Mouse (Mus musculus): Measurements from ENCODE around the gene Zmiz1.
A peak's percentile ranks its signal among the peaks of the same experiment; 100 is the strongest.

DNA sequence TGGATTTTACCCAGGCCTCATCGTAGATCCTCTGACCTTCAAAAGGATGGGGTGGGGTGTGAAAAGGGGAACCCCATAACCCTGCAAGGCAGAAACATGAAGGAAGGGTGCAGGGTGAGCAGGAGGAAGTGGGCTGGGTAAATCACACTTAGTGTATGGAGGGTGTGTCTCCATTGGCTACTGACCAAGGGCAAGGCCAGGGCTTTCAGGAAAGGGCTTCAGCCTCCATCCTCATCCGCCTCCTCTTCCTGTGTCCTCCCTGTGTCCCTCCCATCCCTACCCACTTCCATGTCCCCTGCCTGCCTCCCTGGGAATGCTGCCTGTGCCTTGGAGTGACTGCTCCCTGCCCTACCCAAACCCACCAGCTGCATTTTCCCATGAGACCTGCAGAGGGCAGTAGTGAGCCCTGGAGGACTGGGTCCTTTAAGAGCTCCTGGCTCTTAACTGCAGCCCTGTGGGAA, 187.2 kb downstream of the Zmiz1 start:
- TF ChIP-seq CTCF (IDR thresholded peaks at IDR 0.05; ENCODE audit: borderline replicate concordance, insufficient read depth, low read depth, low read length) (peak; percentile 83), POLR2A (IDR thresholded peaks at IDR 0.05; ENCODE audit: borderline replicate concordance, insufficient read depth, low read length) (no peak)

Measured in cerebellum, adult 2 months (tissue).